Mouse (Mus musculus) thymus, adult 2 months (tissue): ENCODE results near the gene Sf3b5. TPM values are rescaled to one million over a fixed set of nuclear protein-coding genes. Genes with fewer than 3 reads are reported as not detected.

Experiments
- DNase-seq: peaks from one replicate; pipeline ENCODE4 v3.0.0; 2021
- H3K27ac ChIP-seq: fragments of 200-500 bp; 2 replicates; pipeline ENCODE4 v1.5.1; 2012; ENCODE audit warnings: low read length, control low read depth; ENCODE audit not compliant: control insufficient read depth, insufficient read depth
- H3K27me3 ChIP-seq: fragments of 200-500 bp; 2 replicates; pipeline ENCODE4 v1.6.1; 2012; ENCODE audit warnings: mild to moderate bottlenecking, low read length, moderate library complexity, mixed read lengths; ENCODE audit not compliant: control insufficient read depth, insufficient read depth
- H3K36me3 ChIP-seq: fragments of 200-500 bp; 2 replicates; pipeline ENCODE4 v1.6.1; 2012; ENCODE audit warnings: mild to moderate bottlenecking, low read length, moderate library complexity; ENCODE audit not compliant: control insufficient read depth, insufficient read depth
- H3K4me1 ChIP-seq: fragments of 200-500 bp; replicated peaks from 2 replicates; pipeline ENCODE4 v1.6.1; 2012; ENCODE audit warnings: low read length; ENCODE audit not compliant: control insufficient read depth, insufficient read depth
- H3K4me3 ChIP-seq: fragments of 200-500 bp; 2 replicates; pipeline ENCODE4 v1.5.1; 2012; ENCODE audit warnings: mild to moderate bottlenecking, low read length, control low read depth, moderate library complexity; ENCODE audit not compliant: control insufficient read depth, insufficient read depth
- CTCF ChIP-seq: fragments of 200-500 bp; IDR thresholded peaks from 2 replicates; pipeline ENCODE4 v1.5.1; 2012; ENCODE audit warnings: mild to moderate bottlenecking, control low read depth, low read length, moderate library complexity, borderline replicate concordance; ENCODE audit not compliant: control insufficient read depth, poor library complexity, insufficient read depth; ENCODE audit errors: extremely low read depth
- POLR2A ChIP-seq: fragments of 200-500 bp; IDR thresholded peaks from 2 replicates; pipeline ENCODE4 v1.6.1; 2012; ENCODE audit warnings: mild to moderate bottlenecking, low read length, control low read depth, moderate library complexity; ENCODE audit not compliant: control insufficient read depth, poor library complexity, insufficient read depth; ENCODE audit errors: extremely low read depth
- WGBS: fragments of 180-500 bp; shearing (Covaris S2); methylation state at CpG from one replicate; pipeline ENCODE4 v1.1.7; 2018; 5-methylcytosine and 5-hydroxymethylcytosine counted together
- polyA plus RNA-seq: library from polyadenylated mRNA; depleted of rRNA; stranded (reverse); fragments of >200 nt; gene quantifications from 2 replicates; pipeline ENCODE4 v1.2.3, GENCODE M21; 2012

The Sf3b5 gene
- polyA plus RNA-seq, 1 experiment, result 51.3 TPM

DNA sequence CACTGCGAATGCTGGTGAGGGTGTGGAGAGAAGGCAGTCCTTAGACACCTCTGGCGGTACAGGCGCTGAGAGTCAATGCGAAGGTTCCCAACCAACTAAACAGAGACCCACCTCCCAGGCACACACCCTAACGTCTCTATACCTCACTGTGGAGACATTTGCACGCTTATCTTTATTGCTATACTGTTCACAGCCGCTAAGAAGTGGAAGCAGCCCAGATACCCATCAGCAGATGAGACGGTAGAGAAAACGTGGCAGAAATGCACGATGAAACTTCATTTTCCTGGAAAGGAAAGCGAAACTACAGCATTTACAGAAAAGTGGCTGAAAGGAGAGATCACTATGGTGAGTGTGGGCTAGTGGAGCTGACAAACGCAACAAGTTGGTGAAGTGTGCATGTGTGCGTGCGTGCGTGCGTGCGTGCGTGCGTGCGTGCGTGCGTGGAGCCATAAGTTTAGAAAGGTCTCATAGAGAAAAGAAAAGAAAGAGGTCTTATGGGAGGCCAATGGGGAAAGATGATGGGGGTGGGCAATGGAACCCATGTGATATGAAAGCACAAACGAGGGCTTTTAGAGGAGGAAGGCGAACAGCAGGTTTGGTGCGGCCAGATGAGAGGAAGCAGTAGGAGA is 11.6 kb upstream of the Sf3b5 start:
- Histone ChIP-seq H3K27ac (no peak overlapping the region), H3K36me3 (no peaks in the 10 kb centered on the region), H3K4me3 (no peak overlapping the region), H3K27me3 (no peaks in the 10 kb centered on the region), H3K4me1 (no peaks in the 10 kb centered on the region)
- whole genome bisulfite sequencing, result 83% methylated on average over 25 of the region's 25 CpGs
- TF ChIP-seq CTCF (no peak), POLR2A (no peak)
- DNase-seq, result no peak

- no peak overlapping the region for H3K27ac ChIP-seq
- no peak for TF ChIP-seq CTCF
- TF ChIP-seq POLR2A, result no peak
Observed at GRCm38 (mm10) chr10:12996736-12997477, 8.2 kb upstream of the Sf3b5 start.

GRCm38 (mm10) chr10:13007876-13008736 is 3.0 kb downstream of the Sf3b5 start:
- TF ChIP-seq POLR2A (peak; percentile 50; the same call in 1 of the 2 replicates), CTCF (0 out of 2 replicates have a peak, but pooled peaks have one; percentile 12)
- peak overlapping the region; percentile 43; the same call in 1 of the 2 replicates for H3K27ac ChIP-seq

More at GRCm38 (mm10) chr10:12996736-12997477, 8.2 kb upstream of the Sf3b5 start:
- no peak overlapping the region for H3K4me3 ChIP-seq
- peak; percentile 81 for DNase-seq
- H3K4me1 ChIP-seq, result no peaks in the 10 kb centered on the region
- no peaks in the 10 kb centered on the region for H3K36me3 ChIP-seq
- no peaks in the 10 kb centered on the region for H3K27me3 ChIP-seq
- 45% methylated on average over 17 of the region's 17 CpGs for WGBS

DNA sequence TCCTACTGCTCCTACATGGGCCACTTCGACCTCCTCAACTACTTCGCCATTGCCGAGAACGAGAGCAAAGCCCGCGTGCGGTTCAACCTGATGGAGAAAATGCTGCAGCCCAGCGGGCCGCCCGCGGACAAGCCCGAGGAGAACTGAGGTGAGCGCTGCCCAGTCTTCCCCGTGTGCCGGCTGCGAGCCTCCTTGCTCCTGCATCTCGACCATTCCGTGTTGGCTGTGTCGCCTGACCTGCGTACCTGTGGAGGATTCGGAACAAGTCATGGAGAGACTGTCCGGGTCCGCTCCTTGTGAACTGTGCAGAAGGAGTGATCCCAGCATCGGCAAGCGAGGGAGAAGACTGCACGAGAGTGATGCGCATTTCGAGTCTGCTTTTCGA is 3.6 kb downstream of the Sf3b5 start:
- Histone ChIP-seq H3K4me3 (peak overlapping the region; percentile 89), H3K4me1 (peaks cover 11% of the 10 kb centered on the region), H3K27ac (no peak overlapping the region), H3K36me3 (no peaks in the 10 kb centered on the region), H3K27me3 (no peaks in the 10 kb centered on the region)
- no peak for DNase-seq
- TF ChIP-seq POLR2A (no peak), CTCF (no peak)
- WGBS, result 2% methylated on average over 29 of the region's 29 CpGs

More at GRCm38 (mm10) chr10:13007876-13008736, 3.0 kb downstream of the Sf3b5 start:
- H3K27me3 ChIP-seq, result no peaks in the 10 kb centered on the region
- peaks cover 11% of the 10 kb centered on the region for H3K4me1 ChIP-seq
- H3K4me3 ChIP-seq, result peak overlapping the region; percentile 89
- 2% methylated on average over 52 of the region's 52 CpGs for WGBS
- DNase-seq, result peak; percentile 94
- H3K36me3 ChIP-seq, result no peaks in the 10 kb centered on the region

GRCm38 (mm10) chr10:13014026-13014425 is 8.9 kb downstream of the Sf3b5 start:
- H3K4me1 ChIP-seq, result peaks cover 7% of the 10 kb centered on the region; the same call in 1 of the 2 replicates
- no peak overlapping the region for H3K4me3 ChIP-seq
- DNase-seq, result no peak
- TF ChIP-seq POLR2A (no peak), CTCF (no peak)
- H3K36me3 ChIP-seq, result no peaks in the 10 kb centered on the region
- no peak overlapping the region for H3K27ac ChIP-seq
- 92% methylated on average over 7 of the region's 7 CpGs for WGBS
- no peaks in the 10 kb centered on the region for H3K27me3 ChIP-seq

DNA sequence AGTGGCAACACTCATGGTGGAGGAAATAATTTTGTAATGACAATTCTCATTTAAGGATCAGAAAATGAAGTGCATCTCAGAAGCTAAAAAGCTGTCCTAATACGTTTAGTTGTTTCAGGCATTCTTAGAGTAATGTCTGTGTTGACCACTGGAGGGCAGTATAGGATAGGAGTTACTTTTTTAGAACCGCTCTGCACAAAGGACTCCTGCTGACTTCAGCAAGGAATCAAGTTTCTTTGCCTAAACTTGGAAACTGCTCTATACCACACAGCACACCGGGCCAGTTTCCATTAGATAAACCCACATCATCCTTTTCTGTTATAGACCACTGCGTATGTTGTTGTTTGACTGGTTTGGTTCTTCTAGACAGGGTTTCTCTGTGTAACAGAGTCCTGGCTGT is 11.4 kb downstream of the Sf3b5 start:
- TF ChIP-seq CTCF (no peak), POLR2A (no peak)
- Histone ChIP-seq H3K36me3 (no peaks in the 10 kb centered on the region), H3K27me3 (no peaks in the 10 kb centered on the region), H3K27ac (no peak overlapping the region), H3K4me3 (no peak overlapping the region), H3K4me1 (no peaks in the 10 kb centered on the region)
- 25% methylated on average over 4 of the region's 4 CpGs for WGBS
- DNase-seq, result peak; percentile 55
